Mouse (Mus musculus) thymus, adult 2 months (tissue): ENCODE data around the gene Selenof. TPM values are rescaled to one million over a fixed set of nuclear protein-coding genes. Genes with fewer than 3 reads are reported as not detected.

Experiments used
- DNase-seq: peaks from one replicate; pipeline ENCODE4 v3.0.0; 2021
- H3K27ac ChIP-seq: fragments of 200-500 bp; 2 replicates; pipeline ENCODE4 v1.5.1; 2012; ENCODE audit warnings: low read length, control low read depth; ENCODE audit not compliant: control insufficient read depth, insufficient read depth
- H3K27me3 ChIP-seq: fragments of 200-500 bp; 2 replicates; pipeline ENCODE4 v1.6.1; 2012; ENCODE audit warnings: mild to moderate bottlenecking, low read length, moderate library complexity, mixed read lengths; ENCODE audit not compliant: control insufficient read depth, insufficient read depth
- H3K36me3 ChIP-seq: fragments of 200-500 bp; 2 replicates; pipeline ENCODE4 v1.6.1; 2012; ENCODE audit warnings: mild to moderate bottlenecking, low read length, moderate library complexity; ENCODE audit not compliant: control insufficient read depth, insufficient read depth
- H3K4me1 ChIP-seq: fragments of 200-500 bp; replicated peaks from 2 replicates; pipeline ENCODE4 v1.6.1; 2012; ENCODE audit warnings: low read length; ENCODE audit not compliant: control insufficient read depth, insufficient read depth
- H3K4me3 ChIP-seq: fragments of 200-500 bp; 2 replicates; pipeline ENCODE4 v1.5.1; 2012; ENCODE audit warnings: mild to moderate bottlenecking, low read length, control low read depth, moderate library complexity; ENCODE audit not compliant: control insufficient read depth, insufficient read depth
- CTCF ChIP-seq: fragments of 200-500 bp; IDR thresholded peaks from 2 replicates; pipeline ENCODE4 v1.5.1; 2012; ENCODE audit warnings: mild to moderate bottlenecking, control low read depth, low read length, moderate library complexity, borderline replicate concordance; ENCODE audit not compliant: control insufficient read depth, poor library complexity, insufficient read depth; ENCODE audit errors: extremely low read depth
- POLR2A ChIP-seq: fragments of 200-500 bp; IDR thresholded peaks from 2 replicates; pipeline ENCODE4 v1.6.1; 2012; ENCODE audit warnings: mild to moderate bottlenecking, low read length, control low read depth, moderate library complexity; ENCODE audit not compliant: control insufficient read depth, poor library complexity, insufficient read depth; ENCODE audit errors: extremely low read depth
- WGBS: fragments of 180-500 bp; shearing (Covaris S2); methylation state at CpG from one replicate; pipeline ENCODE4 v1.1.7; 2018; 5-methylcytosine and 5-hydroxymethylcytosine counted together
- polyA plus RNA-seq: library from polyadenylated mRNA; depleted of rRNA; stranded (reverse); fragments of >200 nt; gene quantifications from 2 replicates; pipeline ENCODE4 v1.2.3, GENCODE M21; 2012

The Selenof gene
- polyA plus RNA-seq, 1 experiment, result 129 TPM

- peaks cover 32% of the 10 kb centered on the region for H3K4me1 ChIP-seq
- 91% methylated on average over 5 of the region's 5 CpGs for WGBS
- no peak for TF ChIP-seq CTCF
- no peak for TF ChIP-seq POLR2A
Observed at GRCm38 (mm10) chr3:144550036-144550435, 20.1 kb upstream of the Selenof start.

GRCm38 (mm10) chr3:144550659-144551058 is 19.4 kb upstream of the Selenof start:
- no peaks in the 10 kb centered on the region for H3K36me3 ChIP-seq
- no peak overlapping the region for H3K4me3 ChIP-seq
- no peaks in the 10 kb centered on the region for H3K27me3 ChIP-seq
- no peak for DNase-seq
- TF ChIP-seq POLR2A, result no peak
- TF ChIP-seq CTCF, result no peak
- H3K4me1 ChIP-seq, result peaks cover 32% of the 10 kb centered on the region
- H3K27ac ChIP-seq, result no peak overlapping the region; the same call in 1 of the 2 replicates
- WGBS, result 93% methylated on average over 5 of the region's 5 CpGs

More at GRCm38 (mm10) chr3:144550036-144550435, 20.1 kb upstream of the Selenof start:
- Histone ChIP-seq H3K4me3 (no peak overlapping the region), H3K36me3 (no peaks in the 10 kb centered on the region), H3K27ac (peak overlapping the region; percentile 58; the same call in 1 of the 2 replicates), H3K27me3 (no peaks in the 10 kb centered on the region)
- DNase-seq, result no peak

- DNase-seq, result peak; percentile 55
- TF ChIP-seq POLR2A (no peak), CTCF (no peak)
- WGBS, result 21% methylated on average over 4 of the region's 4 CpGs
- Histone ChIP-seq H3K27ac (peak overlapping the region; percentile 91), H3K4me1 (peaks cover 30% of the 10 kb centered on the region), H3K36me3 (no peaks in the 10 kb centered on the region), H3K27me3 (no peaks in the 10 kb centered on the region), H3K4me3 (no peak overlapping the region)
Observed at GRCm38 (mm10) chr3:144551416-144551815, 18.7 kb upstream of the Selenof start.

GRCm38 (mm10) chr3:144553942-144554341 is 16.2 kb upstream of the Selenof start:
- no peaks in the 10 kb centered on the region for H3K36me3 ChIP-seq
- H3K27ac ChIP-seq, result no peak overlapping the region
- peaks cover 31% of the 10 kb centered on the region for H3K4me1 ChIP-seq
- H3K4me3 ChIP-seq, result no peak overlapping the region
- DNase-seq, result no peak
- 95% methylated on average over 7 of the region's 7 CpGs for WGBS
- TF ChIP-seq POLR2A, result no peak
- no peak for TF ChIP-seq CTCF
- no peaks in the 10 kb centered on the region for H3K27me3 ChIP-seq

GRCm38 (mm10) chr3:144554503-144554902 is 15.6 kb upstream of the Selenof start:
- Histone ChIP-seq H3K27me3 (no peaks in the 10 kb centered on the region), H3K4me1 (peaks cover 30% of the 10 kb centered on the region), H3K36me3 (no peaks in the 10 kb centered on the region), H3K4me3 (no peak overlapping the region), H3K27ac (no peak overlapping the region)
- DNase-seq, result no peak
- no peak for TF ChIP-seq CTCF
- 96% methylated on average over 9 of the region's 9 CpGs for WGBS

- 97% methylated on average over 7 of the region's 7 CpGs for WGBS
- Histone ChIP-seq H3K4me3 (no peak overlapping the region), H3K36me3 (no peaks in the 10 kb centered on the region), H3K27me3 (no peaks in the 10 kb centered on the region), H3K4me1 (peaks cover 26% of the 10 kb centered on the region), H3K27ac (no peak overlapping the region)
- DNase-seq, result no peak
- TF ChIP-seq POLR2A, result no peak
Observed at GRCm38 (mm10) chr3:144555144-144555543, 15.0 kb upstream of the Selenof start.

- peaks cover 29% of the 10 kb centered on the region for H3K4me1 ChIP-seq
- H3K4me3 ChIP-seq, result no peak overlapping the region
- DNase-seq, result no peak
- H3K36me3 ChIP-seq, result no peaks in the 10 kb centered on the region
- WGBS, result 74% methylated on average over 16 of the region's 16 CpGs
- H3K27me3 ChIP-seq, result no peaks in the 10 kb centered on the region
- no peak for TF ChIP-seq POLR2A
- TF ChIP-seq CTCF, result no peak
- no peak overlapping the region for H3K27ac ChIP-seq
Observed at GRCm38 (mm10) chr3:144556625-144557324, 13.3 kb upstream of the Selenof start.
